Mouse (Mus musculus): Measurements from ENCODE around the gene Slc25a45. TPM values are rescaled to one million over a fixed set of nuclear protein-coding genes. Genes with fewer than 3 reads are reported as not detected.

The Slc25a45 gene
- total and polyA plus RNA-seq, 2 experiments: 13.0 to 52.8 TPM

DNA sequence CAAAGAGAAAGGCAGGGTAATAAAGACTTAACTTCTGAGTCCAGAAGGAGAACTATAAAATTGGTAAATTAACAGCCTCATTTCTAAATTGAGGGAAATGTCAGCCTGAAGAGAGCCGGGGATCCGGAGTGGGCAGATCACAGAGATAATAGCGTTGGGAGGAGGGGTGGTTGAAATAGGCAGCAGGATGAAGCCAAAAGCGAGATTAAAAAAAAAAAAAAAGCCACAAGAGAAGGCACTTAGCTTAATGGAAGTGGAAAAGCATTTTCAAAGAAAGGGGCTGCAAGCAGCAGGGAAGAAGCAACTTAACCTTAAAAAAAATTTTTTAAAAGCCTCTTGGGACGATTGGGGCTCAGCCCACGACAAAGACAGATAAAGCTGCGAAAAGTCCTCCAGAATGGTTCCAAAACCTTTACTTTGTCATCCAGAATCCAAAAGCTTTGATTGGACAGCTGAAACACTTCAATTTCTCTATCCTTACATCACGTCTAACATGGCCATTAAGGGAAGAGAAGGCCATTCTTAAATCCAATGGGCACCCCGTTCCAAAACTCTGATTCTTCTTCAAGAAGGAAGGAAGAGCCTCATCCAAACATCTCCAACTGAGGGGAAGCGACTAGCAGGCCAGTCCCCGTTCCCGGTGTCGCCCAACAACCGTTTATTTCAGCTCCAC lies 34.0 kb downstream of the Slc25a45 start:
- Histone ChIP-seq H3K27me3 (ENCODE audit: control insufficient read depth, insufficient read depth, low read length) (no peaks in the 10 kb centered on the region), H3K4me1 (ENCODE audit: control insufficient read depth, insufficient read depth, low read length) (peaks cover 17% of the 10 kb centered on the region), H3K9ac (ENCODE audit: low read depth, low read length) (peak overlapping the region; percentile 96), H3K4me3 (ENCODE audit: insufficient read depth, low read depth, low read length) (peak overlapping the region; percentile 93), H3K27ac (replicated peaks; ENCODE audit: insufficient read depth, low read depth, low read length) (peak overlapping the region; percentile 69; the same call in 1 of the 2 replicates), H3K36me3 (ENCODE audit: control insufficient read depth, insufficient read depth, low read length) (peaks cover 10% of the 10 kb centered on the region), H3K79me2 (ENCODE audit: control insufficient read depth, insufficient read depth, low read length) (peaks cover 28% of the 10 kb centered on the region)
- peak; percentile 24 for DNase-seq (ENCODE audit: extremely low read depth, low read depth, low spot score)
- WGBS: 5% methylated on average over 14 of the region's 14 CpGs
- TF ChIP-seq POLR2A (IDR thresholded peaks at IDR 0.05; ENCODE audit: extremely low read depth, insufficient read depth, low read length): no peak

DNA sequence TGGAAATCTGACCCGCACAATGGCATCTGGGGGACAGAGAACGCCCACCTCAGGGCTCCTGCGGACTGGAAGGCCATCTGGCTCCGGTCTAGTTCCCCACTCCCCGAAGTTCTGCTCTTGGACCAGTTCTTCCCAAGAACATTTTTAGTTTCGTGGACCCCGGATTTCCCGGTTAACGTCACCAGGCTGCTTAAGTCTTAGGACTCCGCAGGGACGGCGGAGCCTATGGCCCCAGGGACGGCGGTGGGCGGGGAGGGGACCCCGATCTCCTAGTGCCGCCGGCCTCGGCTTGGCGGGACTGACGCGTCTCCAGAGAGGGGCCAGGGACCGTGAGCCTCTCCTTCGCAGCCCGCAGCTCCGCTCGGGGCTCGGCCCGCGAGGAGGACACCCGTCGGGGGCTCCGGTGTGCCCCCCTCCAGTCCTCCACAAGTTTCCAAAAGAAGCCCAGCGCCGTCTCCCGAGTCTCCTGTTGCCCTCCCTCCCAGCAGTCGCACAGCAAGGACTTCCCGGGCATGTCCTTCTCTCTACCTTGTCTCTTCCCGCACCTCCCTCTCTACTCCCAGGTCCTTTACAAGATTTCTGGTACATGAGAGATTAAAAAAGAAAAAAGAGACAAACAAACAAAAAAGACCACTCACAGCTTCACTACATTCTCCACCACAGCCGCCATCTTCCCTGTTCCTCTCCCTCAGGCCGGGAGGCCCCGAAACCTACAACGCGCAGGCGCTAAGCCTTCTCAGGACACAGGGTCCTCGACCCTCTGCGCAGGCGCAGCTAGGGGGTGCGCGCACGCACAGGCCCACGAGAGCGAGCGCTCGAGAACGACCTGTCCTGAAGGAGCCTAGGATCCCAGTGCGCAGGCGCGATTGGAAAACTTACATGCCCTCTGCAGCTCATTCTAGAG lies 34.7 kb downstream of the Slc25a45 start:
- peak overlapping the region; percentile 96 for H3K9ac ChIP-seq (ENCODE audit: low read depth, low read length)

GRCm38 (mm10) chr19:5913007-5913719 lies 35.6 kb downstream of the Slc25a45 start, which contains the start of gene Dpf2:
Gene Dpf2, minus strand, starts transcription at chr19:5913010.
- Histone ChIP-seq H3K9ac (ENCODE audit: low read depth, low read length) (peak within 1 kb of the TSS; percentile 96), H3K4me3 (ENCODE audit: insufficient read depth, low read depth, low read length) (peak within 1 kb of the TSS; percentile 93), H3K27ac (replicated peaks; ENCODE audit: insufficient read depth, low read depth, low read length) (peak within 1 kb of the TSS; percentile 84), H3K4me1 (ENCODE audit: control insufficient read depth, insufficient read depth, low read length) (peaks cover 17% of the 10 kb centered on the region), H3K79me2 (ENCODE audit: control insufficient read depth, insufficient read depth, low read length) (peaks cover 21% of the 10 kb centered on the region), H3K36me3 (ENCODE audit: control insufficient read depth, insufficient read depth, low read length) (peaks cover 10% of the 10 kb centered on the region), H3K27me3 (ENCODE audit: control insufficient read depth, insufficient read depth, low read length) (no peaks in the 10 kb centered on the region)
- WGBS: 6% methylated on average over 13 of the region's 13 CpGs
- peak; percentile 71 for DNase-seq (ENCODE audit: extremely low read depth, low read depth, low spot score)
- TF ChIP-seq POLR2A (IDR thresholded peaks at IDR 0.05; ENCODE audit: extremely low read depth, insufficient read depth, low read length): no peak
- TF ChIP-seq CTCF (IDR thresholded peaks at IDR 0.05; ENCODE audit: low read depth, low read length): no peak

More for the DNA sequence above, 34.7 kb downstream of the Slc25a45 start:
- Histone ChIP-seq H3K79me2 (ENCODE audit: control insufficient read depth, insufficient read depth, low read length) (peaks cover 23% of the 10 kb centered on the region), H3K36me3 (ENCODE audit: control insufficient read depth, insufficient read depth, low read length) (peaks cover 9% of the 10 kb centered on the region), H3K4me3 (ENCODE audit: insufficient read depth, low read depth, low read length) (peak overlapping the region; percentile 93), H3K27ac (replicated peaks; ENCODE audit: insufficient read depth, low read depth, low read length) (peak overlapping the region; percentile 84), H3K27me3 (ENCODE audit: control insufficient read depth, insufficient read depth, low read length) (no peaks in the 10 kb centered on the region), H3K4me1 (ENCODE audit: control insufficient read depth, insufficient read depth, low read length) (peaks cover 17% of the 10 kb centered on the region)
- TF ChIP-seq CTCF (IDR thresholded peaks at IDR 0.05; ENCODE audit: low read depth, low read length): no peak
- peak; percentile 87 for TF ChIP-seq POLR2A (IDR thresholded peaks at IDR 0.05; ENCODE audit: extremely low read depth, insufficient read depth, low read length)
- WGBS: under 1% methylated on average over 52 of the region's 59 CpGs
- peak; percentile 92 for DNase-seq (ENCODE audit: extremely low read depth, low read depth, low spot score)

DNA sequence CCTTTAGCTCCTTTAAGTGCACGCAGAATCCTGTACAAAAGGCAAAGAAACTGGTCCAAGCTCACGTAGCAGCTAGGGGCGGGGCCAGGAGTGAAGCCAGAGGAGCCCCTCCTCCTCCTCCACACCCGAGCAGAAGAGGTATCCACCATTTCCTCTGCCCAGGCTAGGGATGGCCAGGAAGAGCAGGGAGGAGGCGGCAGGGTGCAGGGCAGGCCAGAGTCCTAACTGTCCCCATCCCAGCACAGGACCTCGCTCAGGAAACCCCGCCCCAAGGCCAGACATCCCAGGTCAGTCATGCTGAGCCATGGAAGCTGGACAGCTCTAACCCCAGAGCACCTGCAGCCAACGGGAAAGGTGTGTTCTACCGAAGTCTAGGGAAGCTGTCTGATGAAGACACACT lies 44.1 kb downstream of the Slc25a45 start:
- TF ChIP-seq POLR2A (IDR thresholded peaks at IDR 0.05; ENCODE audit: extremely low read depth, insufficient read depth, low read length) (no peak), CTCF (IDR thresholded peaks at IDR 0.05; ENCODE audit: low read depth, low read length) (no peak)
- no peaks in the 10 kb centered on the region; the same call in 1 of the 2 replicates for H3K4me1 ChIP-seq (ENCODE audit: control insufficient read depth, insufficient read depth, low read length)
- no peak for DNase-seq (ENCODE audit: extremely low read depth, low read depth, low spot score)
- H3K36me3 ChIP-seq (ENCODE audit: control insufficient read depth, insufficient read depth, low read length): peaks cover 4% of the 10 kb centered on the region
- H3K9ac ChIP-seq (ENCODE audit: low read depth, low read length): no peak overlapping the region; the same call in 1 of the 2 replicates
- H3K79me2 ChIP-seq (ENCODE audit: control insufficient read depth, insufficient read depth, low read length): peaks cover 3% of the 10 kb centered on the region; the same call in 1 of the 2 replicates
- peak overlapping the region; percentile 20; the same call in 1 of the 2 replicates for H3K27ac ChIP-seq (replicated peaks; ENCODE audit: insufficient read depth, low read depth, low read length)
- no peaks in the 10 kb centered on the region for H3K27me3 ChIP-seq (ENCODE audit: control insufficient read depth, insufficient read depth, low read length)
- no peak overlapping the region; the same call in 1 of the 2 replicates for H3K4me3 ChIP-seq (ENCODE audit: insufficient read depth, low read depth, low read length)
- WGBS: 38% methylated on average over 9 of the region's 9 CpGs

DNA sequence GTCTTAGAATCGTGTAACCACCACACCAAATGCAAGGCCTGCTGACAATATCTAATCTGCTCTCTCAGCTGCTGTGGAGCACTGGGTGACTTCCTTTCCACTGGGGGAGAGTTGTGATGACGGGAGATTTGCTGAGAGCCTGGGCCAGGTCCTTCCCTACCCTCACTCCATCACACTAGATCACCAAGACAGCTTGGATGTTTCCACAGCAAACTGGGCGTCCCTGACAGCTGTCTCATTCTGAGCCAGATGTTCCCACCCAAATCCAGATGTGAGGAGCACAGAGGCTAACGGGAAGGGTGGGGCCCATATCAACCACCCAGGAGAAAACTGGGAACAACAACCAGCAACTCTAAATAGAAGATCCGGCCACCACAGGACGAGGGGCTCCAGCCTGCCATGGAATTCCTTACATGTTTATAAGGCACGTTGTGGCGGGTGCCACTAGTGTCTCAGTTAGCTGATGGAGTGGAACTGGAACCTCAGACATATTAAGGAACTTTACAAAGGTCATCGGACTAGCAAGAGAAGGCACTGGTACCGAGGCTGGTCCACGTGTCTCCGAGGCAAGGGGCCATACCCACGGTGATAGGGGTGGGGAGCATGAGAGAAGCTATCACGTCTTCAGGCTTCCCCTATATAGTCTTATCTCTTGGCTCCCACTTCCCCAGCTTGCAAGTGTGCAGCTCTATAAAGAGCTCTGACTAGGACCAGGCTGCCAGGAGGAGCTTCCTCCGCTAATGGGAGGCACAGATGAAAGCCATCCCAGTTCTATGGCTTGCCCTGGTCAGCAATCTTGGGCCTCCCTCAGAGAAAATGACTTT lies 44.7 kb downstream of the Slc25a45 start:
- Histone ChIP-seq H3K36me3 (ENCODE audit: control insufficient read depth, insufficient read depth, low read length) (peaks cover under 1% of the 10 kb centered on the region), H3K4me1 (ENCODE audit: control insufficient read depth, insufficient read depth, low read length) (no peaks in the 10 kb centered on the region; the same call in 1 of the 2 replicates), H3K27me3 (ENCODE audit: control insufficient read depth, insufficient read depth, low read length) (no peaks in the 10 kb centered on the region), H3K27ac (replicated peaks; ENCODE audit: insufficient read depth, low read depth, low read length) (peak overlapping the region; percentile 20), H3K9ac (ENCODE audit: low read depth, low read length) (no peak overlapping the region), H3K79me2 (ENCODE audit: control insufficient read depth, insufficient read depth, low read length) (peaks cover 3% of the 10 kb centered on the region; the same call in 1 of the 2 replicates), H3K4me3 (ENCODE audit: insufficient read depth, low read depth, low read length) (no peak overlapping the region; the same call in 1 of the 2 replicates)
- no peak for DNase-seq (ENCODE audit: extremely low read depth, low read depth, low spot score)
- WGBS: 72% methylated on average over 15 of the region's 15 CpGs
- no peak for TF ChIP-seq CTCF (IDR thresholded peaks at IDR 0.05; ENCODE audit: low read depth, low read length)
- no peak for TF ChIP-seq POLR2A (IDR thresholded peaks at IDR 0.05; ENCODE audit: extremely low read depth, insufficient read depth, low read length)
